Mouse (Mus musculus) MN1 (cell line): ENCODE data around the gene Crkl.

Experiments
- DNase-seq: peaks from one replicate; pipeline ENCODE4 v3.0.0-alpha.2; 2016; ENCODE audit warnings: low spot score

Crkl gene

GRCm38 (mm10) chr16:17451541-17452372 lies at the start of gene Crkl:
Crkl (plus strand) TSS chr16:17451987.
- peak; percentile 99 for DNase-seq

- no peak for DNase-seq
These were observed 48.9 kb upstream of the Crkl start for GRCm38 (mm10) chr16:17402855-17403254.

- peak; percentile 73 for DNase-seq
These were observed 46.5 kb upstream of the Crkl start for GRCm38 (mm10) chr16:17405271-17405696.

GRCm38 (mm10) chr16:17405736-17406443 lies 45.9 kb upstream of the Crkl start, which contains the start of the genes Snap29 and Pi4ka:
Snap29 (plus strand) TSS chr16:17405986.
Pi4ka (minus strand) TSS chr16:17406314.
- peak; percentile 99 for DNase-seq

- DNase-seq, result peak; percentile 9
These were observed 45.1 kb upstream of the Crkl start for GRCm38 (mm10) chr16:17406512-17407231.

GRCm38 (mm10) chr16:17409046-17409445 lies 42.7 kb upstream of the Crkl start:
- no peak for DNase-seq

GRCm38 (mm10) chr16:17410209-17410608 lies 41.6 kb upstream of the Crkl start:
- no peak for DNase-seq

- DNase-seq, result no peak
These were observed 28.8 kb upstream of the Crkl start for GRCm38 (mm10) chr16:17423021-17423420.

- peak; percentile 25 for DNase-seq
These were observed 19.2 kb upstream of the Crkl start for GRCm38 (mm10) chr16:17432576-17432975.

GRCm38 (mm10) chr16:17452373-17452715 lies 557 bp downstream of the Crkl start:
- DNase-seq, result peak; percentile 62

- DNase-seq, result no peak
These were observed 5.1 kb downstream of the Crkl start for GRCm38 (mm10) chr16:17456901-17457300.

GRCm38 (mm10) chr16:17460254-17460653 lies 8.5 kb downstream of the Crkl start:
- no peak for DNase-seq

- no peak for DNase-seq
These were observed 9.8 kb downstream of the Crkl start for GRCm38 (mm10) chr16:17461596-17461995.

GRCm38 (mm10) chr16:17463184-17463583 lies 11.4 kb downstream of the Crkl start:
- DNase-seq, result no peak

GRCm38 (mm10) chr16:17466875-17467663 lies 15.3 kb downstream of the Crkl start:
- no peak for DNase-seq

- no peak for DNase-seq
These were observed 20.7 kb downstream of the Crkl start for GRCm38 (mm10) chr16:17472498-17472897.

- peak; percentile 53 for DNase-seq
These were observed 22.3 kb downstream of the Crkl start for GRCm38 (mm10) chr16:17474091-17474490.

GRCm38 (mm10) chr16:17474761-17475160 lies 23.0 kb downstream of the Crkl start:
- DNase-seq, result no peak

- no peak for DNase-seq
These were observed 23.5 kb downstream of the Crkl start for GRCm38 (mm10) chr16:17475326-17475725.

GRCm38 (mm10) chr16:17478331-17478943 lies 26.6 kb downstream of the Crkl start:
- no peak for DNase-seq

GRCm38 (mm10) chr16:17481465-17481864 lies 29.7 kb downstream of the Crkl start:
- DNase-seq, result no peak
